Mouse (Mus musculus): Measurements from ENCODE around the gene Cat.
A peak's percentile ranks its signal among the peaks of the same experiment; 100 is the strongest.

Cat gene

GRCm38 (mm10) chr2:103477456-103477855, 7.5 kb downstream of the Cat start:
- DNase-seq (ENCODE audit: low read depth, low spot score), result no peak

- no peak for DNase-seq (ENCODE audit: low read depth, low spot score)
These were observed 8.3 kb downstream of the Cat start for GRCm38 (mm10) chr2:103476657-103477056.

- DNase-seq (ENCODE audit: low read depth, low spot score), result no peak
These were observed 8.8 kb downstream of the Cat start for GRCm38 (mm10) chr2:103476180-103476579.

- no peak for DNase-seq (ENCODE audit: low read depth, low spot score)
These were observed 11.6 kb downstream of the Cat start for GRCm38 (mm10) chr2:103473362-103473761.

GRCm38 (mm10) chr2:103466984-103467588, 17.9 kb downstream of the Cat start:
- DNase-seq (ENCODE audit: low read depth, low spot score), result no peak

- no peak for DNase-seq (ENCODE audit: low read depth, low spot score)
These were observed 18.7 kb downstream of the Cat start for GRCm38 (mm10) chr2:103466272-103466671.

- no peak for DNase-seq (ENCODE audit: low read depth, low spot score)
These were observed 19.5 kb downstream of the Cat start for GRCm38 (mm10) chr2:103465429-103465828.

- no peak for DNase-seq (ENCODE audit: low read depth, low spot score)
These were observed 20.4 kb downstream of the Cat start for GRCm38 (mm10) chr2:103464524-103464923.

GRCm38 (mm10) chr2:103462746-103463145, 22.2 kb downstream of the Cat start:
- DNase-seq (ENCODE audit: low read depth, low spot score), result no peak

- DNase-seq (ENCODE audit: low read depth, low spot score), result peak; percentile 47
These were observed 23.2 kb downstream of the Cat start for GRCm38 (mm10) chr2:103461743-103462142.

- DNase-seq (ENCODE audit: low read depth, low spot score), result no peak
These were observed 23.8 kb downstream of the Cat start for GRCm38 (mm10) chr2:103461210-103461609.

GRCm38 (mm10) chr2:103459069-103459468, 25.9 kb downstream of the Cat start:
- DNase-seq (ENCODE audit: low read depth, low spot score), result no peak

GRCm38 (mm10) chr2:103457628-103458027, 27.3 kb downstream of the Cat start:
- DNase-seq (ENCODE audit: low read depth, low spot score), result no peak

- no peak for DNase-seq (ENCODE audit: low read depth, low spot score)
These were observed 27.9 kb downstream of the Cat start for GRCm38 (mm10) chr2:103457048-103457447.

GRCm38 (mm10) chr2:103456646-103457045, 28.3 kb downstream of the Cat start:
- DNase-seq (ENCODE audit: low read depth, low spot score), result peak; percentile 83

GRCm38 (mm10) chr2:103455748-103456147, 29.2 kb downstream of the Cat start:
- DNase-seq (ENCODE audit: low read depth, low spot score), result no peak

- DNase-seq (ENCODE audit: low read depth, low spot score), result no peak
These were observed 32.4 kb downstream of the Cat start for GRCm38 (mm10) chr2:103452550-103452949.

- no peak for DNase-seq (ENCODE audit: low read depth, low spot score)
These were observed 34.7 kb downstream of the Cat start for GRCm38 (mm10) chr2:103450267-103450666.

- DNase-seq (ENCODE audit: low read depth, low spot score), result no peak
These were observed 35.1 kb downstream of the Cat start for GRCm38 (mm10) chr2:103449813-103450212.

- DNase-seq (ENCODE audit: low read depth, low spot score), result no peak
These were observed 35.9 kb downstream of the Cat start for GRCm38 (mm10) chr2:103448947-103449560.

GRCm38 (mm10) chr2:103446326-103446725, 38.6 kb downstream of the Cat start:
- DNase-seq (ENCODE audit: low read depth, low spot score), result no peak

GRCm38 (mm10) chr2:103445776-103446175, 39.2 kb downstream of the Cat start:
- DNase-seq (ENCODE audit: low read depth, low spot score), result peak; percentile 61

- DNase-seq (ENCODE audit: low read depth, low spot score), result peak; percentile 85
These were observed 45.2 kb downstream of the Cat start for GRCm38 (mm10) chr2:103439710-103440109.
